Mouse (Mus musculus): ENCODE measurements around the gene Arid1b. TPM values are rescaled to one million over a fixed set of nuclear protein-coding genes. Genes with fewer than 3 reads are reported as not detected.

The Arid1b gene
- polyA plus RNA-seq, 1 experiment from 2014 or later: 9.6 TPM

- H3K36me3 ChIP-seq (ENCODE audit: control insufficient read depth, insufficient read depth, low read length): no peaks in the 10 kb centered on the region
- H3K27me3 ChIP-seq (replicated peaks; ENCODE audit: control insufficient read depth, insufficient read depth, low read length): no peaks in the 10 kb centered on the region
- H3K9me3 ChIP-seq (ENCODE audit: control insufficient read depth, low read length): no peaks in the 10 kb centered on the region
- H3K4me1 ChIP-seq (ENCODE audit: control insufficient read depth, insufficient read depth, low read depth, low read length): peaks cover 14% of the 10 kb centered on the region
- no peak overlapping the region for H3K4me2 ChIP-seq (ENCODE audit: low read length)
- 84% methylated on average over 2 of the region's 2 CpGs for WGBS
- no peak overlapping the region for H3K4me3 ChIP-seq (ENCODE audit: low read length)
- no peak overlapping the region for H3K27ac ChIP-seq (ENCODE audit: low read depth, low read length)
- H3K9ac ChIP-seq (ENCODE audit: low read depth, low read length): no peak overlapping the region
- ATAC-seq: no peak
Measured at GRCm38 (mm10) chr17:5039826-5040225, 45.7 kb downstream of the Arid1b start.

DNA sequence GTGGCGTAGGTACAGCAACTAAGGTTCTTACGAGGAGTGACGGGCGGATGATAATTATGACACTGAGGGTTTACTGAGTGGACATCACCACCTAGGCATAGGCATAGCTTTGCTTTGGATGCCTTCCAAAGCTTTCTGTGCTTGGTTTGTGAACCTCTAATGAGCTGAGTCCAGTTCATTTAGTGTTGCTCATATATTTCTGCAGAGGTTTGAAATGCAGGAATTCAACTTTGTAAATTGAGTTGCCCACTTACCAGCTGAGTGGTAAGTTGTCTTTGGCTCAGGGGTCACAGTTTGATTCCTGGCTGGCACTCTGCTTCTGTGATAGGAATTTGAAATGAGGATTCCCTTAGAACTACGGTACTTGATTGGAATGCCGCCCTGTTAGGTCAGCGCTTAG, 49.7 kb downstream of the Arid1b start:
- no peak overlapping the region for H3K4me2 ChIP-seq (ENCODE audit: low read length)
- H3K9ac ChIP-seq (ENCODE audit: low read depth, low read length): no peak overlapping the region
- no peaks in the 10 kb centered on the region for H3K36me3 ChIP-seq (ENCODE audit: control insufficient read depth, insufficient read depth, low read length)
- ATAC-seq: peak; percentile 26; the same call in 1 of the 2 replicates
- no peak overlapping the region for H3K27ac ChIP-seq (ENCODE audit: low read depth, low read length)
- no peaks in the 10 kb centered on the region for H3K9me3 ChIP-seq (ENCODE audit: control insufficient read depth, low read length)
- H3K4me1 ChIP-seq (ENCODE audit: control insufficient read depth, insufficient read depth, low read depth, low read length): peaks cover 14% of the 10 kb centered on the region
- H3K27me3 ChIP-seq (replicated peaks; ENCODE audit: control insufficient read depth, insufficient read depth, low read length): no peaks in the 10 kb centered on the region
- no peak overlapping the region for H3K4me3 ChIP-seq (ENCODE audit: low read length)
- WGBS: 48% methylated on average over 7 of the region's 7 CpGs

- Histone ChIP-seq H3K36me3 (ENCODE audit: control insufficient read depth, insufficient read depth, low read length) (no peaks in the 10 kb centered on the region), H3K9ac (ENCODE audit: low read depth, low read length) (no peak overlapping the region), H3K27me3 (replicated peaks; ENCODE audit: control insufficient read depth, insufficient read depth, low read length) (no peaks in the 10 kb centered on the region), H3K4me2 (ENCODE audit: low read length) (no peak overlapping the region), H3K4me1 (ENCODE audit: control insufficient read depth, insufficient read depth, low read depth, low read length) (peaks cover 14% of the 10 kb centered on the region), H3K27ac (ENCODE audit: low read depth, low read length) (no peak overlapping the region), H3K4me3 (ENCODE audit: low read length) (no peak overlapping the region), H3K9me3 (ENCODE audit: control insufficient read depth, low read length) (no peaks in the 10 kb centered on the region)
- 85% methylated on average over 5 of the region's 5 CpGs for WGBS
- no peak for ATAC-seq
Measured at GRCm38 (mm10) chr17:5045613-5046012, 51.5 kb downstream of the Arid1b start.

GRCm38 (mm10) chr17:5047373-5047772, 53.2 kb downstream of the Arid1b start:
- H3K4me2 ChIP-seq (ENCODE audit: low read length): no peak overlapping the region
- WGBS: 93% methylated on average over 4 of the region's 4 CpGs
- H3K27me3 ChIP-seq (replicated peaks; ENCODE audit: control insufficient read depth, insufficient read depth, low read length): no peaks in the 10 kb centered on the region
- no peak for ATAC-seq
- no peaks in the 10 kb centered on the region for H3K9me3 ChIP-seq (ENCODE audit: control insufficient read depth, low read length)
- peaks cover 14% of the 10 kb centered on the region for H3K4me1 ChIP-seq (ENCODE audit: control insufficient read depth, insufficient read depth, low read depth, low read length)
- H3K36me3 ChIP-seq (ENCODE audit: control insufficient read depth, insufficient read depth, low read length): no peaks in the 10 kb centered on the region
- no peak overlapping the region for H3K4me3 ChIP-seq (ENCODE audit: low read length)
- H3K27ac ChIP-seq (ENCODE audit: low read depth, low read length): no peak overlapping the region
- H3K9ac ChIP-seq (ENCODE audit: low read depth, low read length): no peak overlapping the region

DNA sequence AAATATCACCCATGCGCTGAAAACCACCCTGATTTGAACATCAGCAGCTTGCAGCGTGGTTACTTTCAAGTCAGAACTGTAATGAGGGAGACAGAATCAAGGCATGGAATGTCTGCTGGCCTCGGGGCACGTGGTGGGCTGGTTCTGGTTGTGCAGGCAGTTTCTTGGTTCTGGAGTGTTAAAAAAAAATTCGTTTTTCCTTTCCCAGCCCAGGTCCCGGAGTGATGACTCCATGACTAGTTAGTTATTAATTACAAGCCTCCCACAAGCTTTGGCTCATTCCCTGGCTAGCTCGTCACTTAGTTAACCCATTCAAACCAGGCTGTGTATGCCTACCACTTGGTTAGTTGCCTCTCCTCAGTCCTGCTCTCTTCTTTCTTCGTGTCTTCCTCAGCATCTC, 56.1 kb downstream of the Arid1b start:
- WGBS: 78% methylated on average over 8 of the region's 8 CpGs
- ATAC-seq: no peak

DNA sequence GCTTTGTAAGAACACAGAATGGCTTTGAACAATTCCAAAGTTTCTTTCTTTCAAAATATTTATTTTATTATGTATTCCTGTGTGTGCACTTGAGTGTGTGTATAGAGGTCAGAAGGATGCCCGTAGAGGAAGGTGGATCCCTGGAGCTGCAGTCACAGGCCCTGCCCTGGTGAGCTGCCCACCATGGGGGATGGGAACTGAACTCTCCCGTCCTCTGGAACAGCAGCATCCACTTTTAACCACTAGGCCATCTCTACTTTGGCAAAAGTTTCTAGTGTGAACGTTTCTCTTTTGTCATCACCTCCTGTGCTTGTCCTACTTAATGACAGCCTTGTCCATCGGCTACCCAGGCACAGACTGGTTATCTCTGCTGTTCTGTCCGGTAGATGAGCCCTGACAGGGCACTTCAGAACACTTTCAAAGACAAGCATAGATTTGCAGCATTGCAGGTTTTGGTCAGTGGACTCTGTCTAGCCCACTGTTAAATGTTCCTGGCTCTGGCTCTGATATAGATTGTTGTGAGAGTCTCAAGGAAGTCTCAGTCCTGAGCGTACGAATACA, 56.9 kb downstream of the Arid1b start:
- 78% methylated on average over 7 of the region's 7 CpGs for WGBS
- Histone ChIP-seq H3K9ac (ENCODE audit: low read depth, low read length) (no peak overlapping the region), H3K27me3 (replicated peaks; ENCODE audit: control insufficient read depth, insufficient read depth, low read length) (no peaks in the 10 kb centered on the region), H3K9me3 (ENCODE audit: control insufficient read depth, low read length) (no peaks in the 10 kb centered on the region), H3K27ac (ENCODE audit: low read depth, low read length) (no peak overlapping the region), H3K36me3 (ENCODE audit: control insufficient read depth, insufficient read depth, low read length) (no peaks in the 10 kb centered on the region), H3K4me2 (ENCODE audit: low read length) (no peak overlapping the region), H3K4me3 (ENCODE audit: low read length) (no peak overlapping the region), H3K4me1 (ENCODE audit: control insufficient read depth, insufficient read depth, low read depth, low read length) (peaks cover 6% of the 10 kb centered on the region)
- ATAC-seq: no peak

More for the DNA sequence above, 56.1 kb downstream of the Arid1b start:
- Histone ChIP-seq H3K4me2 (ENCODE audit: low read length) (no peak overlapping the region), H3K36me3 (ENCODE audit: control insufficient read depth, insufficient read depth, low read length) (no peaks in the 10 kb centered on the region), H3K27ac (ENCODE audit: low read depth, low read length) (no peak overlapping the region), H3K4me3 (ENCODE audit: low read length) (no peak overlapping the region), H3K27me3 (replicated peaks; ENCODE audit: control insufficient read depth, insufficient read depth, low read length) (no peaks in the 10 kb centered on the region), H3K9me3 (ENCODE audit: control insufficient read depth, low read length) (no peaks in the 10 kb centered on the region), H3K4me1 (ENCODE audit: control insufficient read depth, insufficient read depth, low read depth, low read length) (peaks cover 6% of the 10 kb centered on the region), H3K9ac (ENCODE audit: low read depth, low read length) (no peak overlapping the region)

DNA sequence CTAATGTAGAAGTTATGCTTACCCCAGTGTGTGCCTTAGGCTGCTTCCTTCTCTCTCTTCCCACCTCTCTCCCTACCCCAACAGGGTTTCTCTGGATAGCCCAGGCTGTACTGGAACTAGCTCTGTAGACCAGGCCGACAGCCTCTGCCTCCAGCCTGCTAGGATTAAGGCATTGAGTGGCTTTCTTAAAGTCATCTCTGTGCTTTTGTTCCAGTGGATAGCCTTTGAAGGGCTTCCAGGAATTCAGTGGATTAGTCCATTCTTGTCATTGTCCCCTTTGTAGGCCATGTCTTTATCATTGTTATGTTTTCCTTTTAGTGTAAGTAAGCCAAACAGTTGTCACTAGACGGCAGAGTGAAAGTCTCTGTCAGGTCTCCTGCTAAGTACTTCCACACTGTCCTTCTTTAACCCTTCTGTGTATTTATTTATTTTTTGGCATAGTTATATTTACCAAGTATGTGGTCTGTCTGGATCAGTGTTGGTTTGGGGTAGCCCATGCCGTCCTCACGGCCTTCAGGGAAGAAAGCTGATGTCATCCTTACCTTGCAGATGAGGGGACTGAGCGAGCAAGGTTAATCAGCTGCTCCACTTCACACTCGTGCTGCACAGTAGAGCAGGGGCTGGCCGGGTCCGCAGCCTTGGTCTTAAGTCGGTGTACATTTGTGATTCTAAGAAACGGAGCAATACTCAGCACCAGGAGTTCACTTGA, 58.1 kb downstream of the Arid1b start:
- Histone ChIP-seq H3K27ac (ENCODE audit: low read depth, low read length) (no peak overlapping the region), H3K4me1 (ENCODE audit: control insufficient read depth, insufficient read depth, low read depth, low read length) (peaks cover 12% of the 10 kb centered on the region), H3K9me3 (ENCODE audit: control insufficient read depth, low read length) (no peaks in the 10 kb centered on the region), H3K4me2 (ENCODE audit: low read length) (no peak overlapping the region), H3K36me3 (ENCODE audit: control insufficient read depth, insufficient read depth, low read length) (no peaks in the 10 kb centered on the region), H3K27me3 (replicated peaks; ENCODE audit: control insufficient read depth, insufficient read depth, low read length) (no peaks in the 10 kb centered on the region), H3K4me3 (ENCODE audit: low read length) (no peak overlapping the region), H3K9ac (ENCODE audit: low read depth, low read length) (no peak overlapping the region)
- 68% methylated on average over 10 of the region's 10 CpGs for WGBS
- ATAC-seq: no peak

DNA sequence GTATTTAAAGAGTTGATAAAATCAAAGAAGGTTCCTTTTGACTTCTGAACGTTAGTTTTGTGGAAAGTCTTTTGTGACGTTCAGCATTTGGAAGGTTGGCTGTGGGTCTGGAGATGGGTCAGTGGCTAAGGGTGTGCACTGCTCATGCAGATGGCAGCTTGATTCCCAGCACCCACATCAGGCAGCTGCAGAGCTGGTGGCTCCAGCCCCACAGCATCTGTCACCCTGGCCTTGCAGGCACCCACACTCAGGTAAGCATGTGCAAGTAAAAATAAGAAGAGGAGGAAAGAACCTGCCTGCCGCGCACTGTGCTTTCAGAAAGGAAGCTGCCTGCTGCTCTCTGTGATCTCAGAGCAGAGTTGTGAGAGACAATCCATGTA, 58.7 kb downstream of the Arid1b start:
- H3K4me3 ChIP-seq (ENCODE audit: low read length): no peak overlapping the region
- no peaks in the 10 kb centered on the region for H3K36me3 ChIP-seq (ENCODE audit: control insufficient read depth, insufficient read depth, low read length)
- H3K9me3 ChIP-seq (ENCODE audit: control insufficient read depth, low read length): no peaks in the 10 kb centered on the region
- H3K4me1 ChIP-seq (ENCODE audit: control insufficient read depth, insufficient read depth, low read depth, low read length): peaks cover 17% of the 10 kb centered on the region
- ATAC-seq: 0 out of 2 replicates have a peak, but pooled peaks have one; percentile 24
- no peaks in the 10 kb centered on the region for H3K27me3 ChIP-seq (replicated peaks; ENCODE audit: control insufficient read depth, insufficient read depth, low read length)
- 69% methylated on average over 4 of the region's 4 CpGs for WGBS
- H3K9ac ChIP-seq (ENCODE audit: low read depth, low read length): no peak overlapping the region
- no peak overlapping the region for H3K4me2 ChIP-seq (ENCODE audit: low read length)
- no peak overlapping the region for H3K27ac ChIP-seq (ENCODE audit: low read depth, low read length)

DNA sequence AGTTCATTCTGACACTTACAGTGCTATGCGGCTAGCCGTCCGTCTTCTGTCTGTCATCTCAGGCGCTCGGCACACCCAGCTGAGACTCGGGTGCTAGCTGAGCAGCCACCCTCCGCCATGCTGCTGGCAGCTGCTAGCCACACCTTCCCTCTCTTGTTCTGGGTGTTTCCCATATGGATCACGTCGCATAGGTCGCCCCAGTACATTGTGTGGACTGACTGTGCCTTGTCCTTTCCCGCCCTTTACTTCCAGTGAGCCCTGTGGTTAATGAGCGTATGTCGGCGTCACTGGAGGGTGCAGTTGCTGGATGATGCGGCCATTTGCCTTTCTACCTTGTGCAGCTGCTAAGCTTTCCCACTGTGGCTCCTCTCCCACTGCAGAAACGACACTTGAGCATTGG, 59.1 kb downstream of the Arid1b start:
- Histone ChIP-seq H3K9ac (ENCODE audit: low read depth, low read length) (no peak overlapping the region), H3K9me3 (ENCODE audit: control insufficient read depth, low read length) (no peaks in the 10 kb centered on the region), H3K36me3 (ENCODE audit: control insufficient read depth, insufficient read depth, low read length) (no peaks in the 10 kb centered on the region), H3K27ac (ENCODE audit: low read depth, low read length) (no peak overlapping the region), H3K4me2 (ENCODE audit: low read length) (no peak overlapping the region), H3K4me3 (ENCODE audit: low read length) (no peak overlapping the region), H3K27me3 (replicated peaks; ENCODE audit: control insufficient read depth, insufficient read depth, low read length) (no peaks in the 10 kb centered on the region), H3K4me1 (ENCODE audit: control insufficient read depth, insufficient read depth, low read depth, low read length) (peaks cover 21% of the 10 kb centered on the region)
- 52% methylated on average over 16 of the region's 16 CpGs for WGBS
- ATAC-seq: peak; percentile 51; the same call in 1 of the 2 replicates

Measured in hindbrain, embryonic 16.5 days (tissue).